Mouse (Mus musculus) MEL-GATA-1-ER (cell line): ENCODE results near the gene Gm20431.

Experiments
- DNase-seq: peaks from one replicate; pipeline ENCODE4 v3.0.0-alpha.2; 2012; ENCODE audit warnings: low read depth; ENCODE audit errors: extremely low read depth

The Gm20431 gene

DNA sequence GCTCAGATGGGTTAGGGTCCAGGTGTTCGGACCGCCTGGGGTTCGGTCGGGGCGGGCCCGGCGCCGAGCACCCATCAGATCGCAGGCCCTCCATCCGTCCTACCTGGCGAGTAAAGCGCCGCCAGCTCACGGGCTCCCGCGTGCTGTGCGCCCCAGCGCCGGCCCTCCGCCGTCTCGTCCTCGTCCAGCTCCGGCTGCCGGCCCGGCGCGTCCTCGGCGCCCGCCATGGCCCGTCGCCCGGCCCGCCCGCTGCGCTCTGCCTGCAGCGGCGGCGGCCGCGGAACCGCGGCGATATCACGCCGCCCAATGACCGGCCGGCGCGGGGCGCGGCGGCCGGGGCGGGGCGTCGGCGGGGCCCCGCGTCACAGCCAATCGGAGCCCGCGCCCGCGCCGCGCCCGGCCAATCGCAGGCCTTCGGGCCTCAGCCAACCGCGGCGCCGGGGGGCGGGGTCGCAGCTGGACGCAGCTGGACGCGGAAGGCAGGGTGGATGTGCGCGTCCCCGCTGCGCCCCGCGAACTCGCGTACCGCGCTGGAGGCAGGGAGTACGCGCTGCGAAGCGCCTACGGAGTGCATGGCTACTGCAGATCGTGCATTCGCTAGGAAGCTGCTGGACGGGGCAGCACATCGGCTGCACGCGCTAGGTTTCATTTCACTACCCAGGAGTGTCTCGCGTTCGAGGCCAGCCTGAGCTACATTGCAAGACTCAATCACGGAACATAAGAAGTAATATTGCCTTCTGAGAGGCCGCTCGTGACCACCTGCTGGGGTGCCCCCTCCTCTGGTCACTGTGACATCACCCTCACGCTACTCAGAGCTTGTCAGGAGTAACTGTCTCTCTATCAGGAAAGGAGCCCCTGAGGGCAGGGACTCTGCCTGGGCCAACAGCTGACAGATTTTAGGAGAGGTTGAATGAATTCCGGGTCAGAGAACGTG, at the start of gene Gm20431:
Gm20431 (minus strand) TSS at position 227 of the 934 bp plus-strand sequence.
- peak; percentile 67 for DNase-seq

DNA sequence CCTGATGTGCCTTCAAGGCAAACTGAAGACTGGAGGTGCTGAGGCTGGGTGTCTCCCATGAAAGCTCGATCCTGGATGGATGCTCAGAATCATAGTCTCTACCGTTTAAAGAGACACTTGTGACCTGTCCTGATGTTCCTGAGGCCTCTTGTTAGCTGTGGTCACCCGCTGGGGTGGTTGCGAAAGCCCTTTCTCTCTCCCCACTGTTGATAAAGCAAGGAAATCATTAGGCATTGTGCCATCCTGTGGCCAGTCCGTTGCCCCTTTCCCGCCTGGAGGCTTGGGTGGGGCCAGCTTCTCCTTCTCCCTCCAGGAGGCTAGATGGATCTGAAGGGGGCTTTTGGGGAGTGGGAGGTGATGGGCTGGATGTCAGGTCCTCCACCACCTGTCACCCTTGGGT, 49.3 kb upstream of the Gm20431 start:
- no peak for DNase-seq

DNA sequence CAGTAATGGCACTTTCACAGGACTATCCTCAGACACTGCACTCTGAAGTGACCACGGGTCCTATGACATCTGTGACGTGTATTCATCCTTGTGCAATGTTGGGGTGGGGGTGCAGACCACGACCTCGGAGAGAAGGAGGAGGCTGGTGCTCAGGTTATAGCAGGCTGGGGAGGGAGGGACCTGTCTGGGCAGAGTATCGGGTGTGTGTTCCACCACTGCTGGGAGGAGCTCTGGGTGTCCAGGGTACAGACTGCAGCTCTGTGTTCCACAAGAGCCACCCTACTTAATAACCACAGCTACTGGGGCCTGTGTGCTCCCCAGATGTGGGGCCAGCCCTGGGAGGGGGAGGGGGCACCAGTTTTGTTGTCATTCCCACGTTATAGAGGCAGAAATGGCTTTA, 48.7 kb upstream of the Gm20431 start:
- no peak for DNase-seq

DNA sequence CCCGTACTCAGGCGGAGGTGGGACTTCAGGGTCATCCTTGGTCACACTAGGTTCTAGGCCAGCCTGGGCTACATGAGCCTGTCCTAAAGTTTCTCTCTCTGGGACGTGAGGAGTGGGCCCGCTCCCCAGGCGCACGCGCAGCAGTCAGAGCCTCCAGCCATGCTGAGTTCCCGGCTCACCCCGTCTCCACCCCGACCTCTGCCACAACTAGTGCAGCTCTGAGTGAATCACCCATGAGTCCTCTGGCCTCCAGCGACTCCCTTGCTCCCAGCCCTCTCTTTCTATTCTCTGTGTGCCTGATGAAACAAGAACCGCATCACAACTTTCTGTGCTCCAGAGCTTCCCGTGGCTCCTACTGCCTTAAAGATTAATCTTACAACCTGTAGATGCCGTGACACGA, 47.1 kb upstream of the Gm20431 start:
- DNase-seq, result no peak

DNA sequence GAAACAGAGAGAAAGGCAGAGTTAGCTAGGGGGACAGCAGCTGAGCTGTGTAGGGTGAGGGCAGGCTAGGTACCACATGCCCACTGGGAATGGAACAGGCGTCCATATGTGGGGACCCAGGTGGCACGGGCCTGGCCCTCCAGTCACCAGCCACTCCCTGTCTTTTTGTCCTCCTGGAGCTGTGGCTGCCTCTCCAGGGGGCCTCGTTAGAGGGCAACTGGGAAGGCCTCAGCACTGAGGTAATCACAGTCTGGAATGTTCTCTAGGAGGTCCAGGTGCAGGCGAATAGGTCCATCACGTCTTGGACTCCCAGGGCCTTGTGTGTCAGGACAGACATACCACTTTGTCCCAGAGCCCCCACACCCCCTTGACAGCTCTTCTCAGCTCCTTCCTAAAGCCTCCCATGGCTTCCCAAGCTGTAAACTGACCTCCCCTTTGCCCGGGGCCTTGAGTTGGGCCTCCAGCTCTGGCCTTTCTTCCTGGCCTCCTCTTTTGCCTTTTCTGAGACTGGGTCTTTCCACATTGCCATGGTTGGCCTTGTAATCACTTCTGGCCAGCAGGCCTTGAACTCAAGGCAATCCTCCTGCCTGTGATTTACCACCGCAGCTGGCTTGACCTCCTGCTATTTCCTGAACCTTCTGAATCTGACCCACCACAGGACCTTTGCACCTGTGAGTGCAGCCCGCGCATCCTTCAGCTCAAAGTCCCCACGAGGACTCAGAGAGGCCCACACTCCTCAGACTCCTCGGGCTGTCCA, 45.1 kb upstream of the Gm20431 start:
- DNase-seq, result no peak

DNA sequence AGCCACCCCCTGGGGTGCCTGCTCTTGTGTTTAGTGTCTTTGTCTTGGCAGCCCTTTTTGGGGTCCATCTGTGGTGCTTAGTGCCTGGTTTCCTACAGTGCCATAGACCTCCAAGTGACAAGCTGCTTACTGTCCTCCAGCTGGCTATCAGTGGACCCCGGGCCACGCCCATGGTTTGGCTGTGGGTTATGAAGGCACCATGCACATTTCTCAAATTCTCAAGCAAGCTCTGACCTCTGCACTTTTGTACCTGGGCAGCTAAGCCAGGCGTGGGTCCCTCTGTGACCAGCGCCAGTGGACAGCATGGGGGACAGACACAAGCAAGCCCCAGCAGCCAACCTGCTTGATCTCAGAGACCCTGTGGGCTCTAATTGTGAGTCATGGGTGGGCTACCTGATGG, 43.1 kb upstream of the Gm20431 start:
- no peak for DNase-seq

DNA sequence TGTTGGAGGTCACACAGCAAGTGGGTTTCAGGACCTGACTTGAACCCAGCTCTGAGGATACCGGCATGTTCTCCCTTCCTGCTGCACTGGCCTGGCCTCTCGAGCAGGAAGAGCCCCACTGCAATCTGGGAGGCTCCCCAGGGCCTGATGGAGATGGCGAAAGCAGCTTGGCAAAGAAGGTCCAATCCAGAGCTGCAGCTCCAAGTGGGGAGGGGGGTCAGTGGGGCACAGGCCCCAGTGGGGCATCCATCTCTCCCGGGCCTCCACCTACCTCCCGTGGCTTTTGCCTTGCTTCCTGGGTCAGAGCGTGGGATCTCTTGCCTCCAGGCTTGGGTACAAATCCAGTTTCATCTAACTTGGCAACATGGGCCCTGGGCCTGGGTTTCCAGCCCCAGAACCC, 40.8 kb upstream of the Gm20431 start:
- DNase-seq, result no peak

DNA sequence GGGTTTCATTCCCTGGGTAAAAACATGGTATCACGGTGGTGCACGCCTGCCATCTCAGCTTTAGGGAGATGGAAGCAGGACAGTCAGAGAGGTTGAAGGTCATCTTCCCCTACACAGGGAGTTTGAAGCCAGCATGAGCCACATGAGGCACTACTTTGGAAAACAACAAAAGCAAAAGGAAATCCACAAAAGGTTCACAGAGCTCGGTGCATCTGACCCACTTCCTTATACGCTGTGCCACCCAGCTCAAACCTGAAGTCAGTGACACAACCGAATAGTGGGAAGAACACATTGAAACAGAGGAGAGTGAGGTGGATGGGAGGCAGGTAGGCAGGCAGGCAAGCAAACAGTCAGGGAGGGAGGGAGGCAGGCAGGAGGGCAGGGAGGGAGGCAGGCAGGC, 40.2 kb upstream of the Gm20431 start:
- DNase-seq, result no peak

DNA sequence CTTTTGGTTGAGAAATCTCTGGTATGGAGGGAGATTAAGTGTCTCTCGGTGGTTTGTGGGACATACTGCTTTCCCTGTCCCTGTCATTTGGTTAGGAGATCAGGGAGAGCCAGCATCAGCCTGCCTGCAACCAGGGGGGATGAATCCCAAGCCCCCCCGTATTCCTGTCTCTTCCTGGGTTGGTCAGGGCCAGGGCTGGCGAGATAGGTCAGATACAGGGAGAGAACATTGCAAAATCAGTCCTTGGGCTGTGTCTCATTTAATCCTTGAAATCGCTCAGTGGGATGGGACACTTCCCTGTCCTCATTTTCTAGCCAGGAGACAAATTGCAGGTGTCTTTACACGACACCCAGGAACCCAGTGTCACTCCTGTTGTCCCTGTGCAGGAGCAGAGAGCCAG, 38.7 kb upstream of the Gm20431 start:
- no peak for DNase-seq

DNA sequence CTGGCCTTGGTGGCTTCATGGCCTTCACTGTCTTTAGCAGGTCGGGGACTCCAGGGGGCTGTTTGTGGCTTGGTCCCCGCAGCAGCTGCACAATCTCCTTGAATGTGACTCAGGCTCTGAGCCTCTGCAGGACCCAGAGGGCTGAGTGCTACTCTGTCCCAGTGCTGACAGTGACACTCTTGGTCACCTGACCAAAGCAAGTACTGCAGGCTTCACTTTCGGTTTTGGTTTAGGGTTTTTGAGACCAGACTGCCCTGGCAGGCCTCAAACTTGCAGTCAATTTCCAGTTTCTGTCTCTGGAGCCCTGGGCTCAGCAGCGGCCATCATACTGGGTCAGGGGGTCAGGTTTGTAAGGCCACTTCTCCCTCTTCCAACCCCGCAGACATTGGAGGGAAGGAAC, 36.6 kb upstream of the Gm20431 start:
- DNase-seq, result peak; percentile 47

DNA sequence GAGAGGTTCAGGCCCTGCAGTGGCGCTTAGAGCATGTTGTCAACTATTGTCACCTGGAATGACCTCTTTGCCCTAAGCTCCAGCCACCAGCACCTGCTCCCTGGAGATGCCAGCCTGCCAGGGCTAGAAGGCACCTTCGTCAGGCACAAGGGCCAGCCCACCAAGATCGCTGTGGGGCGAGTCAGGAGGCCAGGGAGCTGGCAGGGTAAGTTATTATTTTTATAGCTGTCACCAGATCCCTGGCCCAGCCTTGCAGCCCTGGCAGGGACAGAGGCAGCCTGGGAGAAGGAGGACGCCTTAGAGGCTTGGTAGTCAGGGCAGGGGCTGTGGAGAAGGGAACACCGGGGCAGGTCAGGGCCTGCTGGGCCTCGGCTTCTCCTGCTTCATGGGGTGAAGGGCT, 34.8 kb upstream of the Gm20431 start:
- DNase-seq, result no peak

DNA sequence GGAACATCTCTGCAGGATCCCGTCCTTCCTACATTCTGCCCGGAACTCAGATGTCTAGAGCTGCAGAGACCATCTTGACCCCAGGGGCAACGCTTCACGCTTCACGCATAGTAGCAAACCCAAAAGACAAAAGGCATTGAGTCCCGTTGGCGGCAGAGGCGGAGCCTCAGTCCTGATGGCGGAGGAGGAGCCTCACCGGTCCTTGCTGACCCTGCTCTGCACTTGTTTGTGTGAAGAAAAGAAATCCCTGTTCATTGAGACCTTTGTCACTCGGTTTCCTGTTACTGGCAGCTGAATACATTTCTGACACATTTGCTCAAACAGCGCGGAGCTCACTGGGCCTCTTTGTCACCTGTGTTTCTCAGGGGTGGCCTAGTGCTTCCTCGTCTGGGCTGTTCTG, 34.2 kb upstream of the Gm20431 start:
- no peak for DNase-seq

DNA sequence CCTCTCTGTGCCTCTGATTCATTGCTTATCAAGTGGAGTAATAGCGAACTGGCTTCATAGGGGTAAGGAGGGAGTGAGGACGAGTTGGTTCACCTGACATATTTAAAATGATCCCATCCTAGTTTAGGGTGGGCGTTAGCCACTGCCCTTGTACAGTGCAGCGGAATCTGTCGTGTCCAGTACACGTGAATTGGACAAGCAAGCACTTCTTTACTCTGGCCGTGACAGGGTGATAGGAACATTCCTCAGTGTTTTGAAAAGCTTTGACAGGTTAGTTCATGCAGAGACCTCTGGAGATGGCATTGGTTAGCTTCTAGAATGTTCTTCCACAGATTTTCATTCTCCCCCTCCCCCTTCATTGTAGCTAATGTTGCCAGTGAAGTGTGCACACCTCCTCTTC, 33.7 kb upstream of the Gm20431 start:
- no peak for DNase-seq

DNA sequence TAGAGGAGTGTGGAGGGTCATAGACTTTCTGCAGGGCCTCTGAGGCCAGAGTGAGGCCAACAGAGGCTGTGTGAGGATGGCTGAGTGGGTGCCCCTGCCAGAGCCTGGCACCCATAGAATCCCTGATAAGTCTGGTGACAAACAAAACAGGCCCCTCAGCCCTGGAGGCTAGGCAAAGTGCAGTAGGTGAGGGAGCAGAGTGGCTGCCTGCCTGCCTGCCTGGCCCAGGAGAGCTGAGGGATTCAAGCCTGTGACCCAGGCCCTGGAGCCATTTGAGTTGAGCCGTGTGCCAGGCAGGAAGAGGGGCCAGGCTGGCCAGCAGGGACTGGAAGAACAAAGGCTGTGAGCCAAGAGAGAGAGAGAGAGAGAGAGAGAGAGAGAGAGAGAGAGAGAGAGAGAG, 32.9 kb upstream of the Gm20431 start:
- no peak for DNase-seq

DNA sequence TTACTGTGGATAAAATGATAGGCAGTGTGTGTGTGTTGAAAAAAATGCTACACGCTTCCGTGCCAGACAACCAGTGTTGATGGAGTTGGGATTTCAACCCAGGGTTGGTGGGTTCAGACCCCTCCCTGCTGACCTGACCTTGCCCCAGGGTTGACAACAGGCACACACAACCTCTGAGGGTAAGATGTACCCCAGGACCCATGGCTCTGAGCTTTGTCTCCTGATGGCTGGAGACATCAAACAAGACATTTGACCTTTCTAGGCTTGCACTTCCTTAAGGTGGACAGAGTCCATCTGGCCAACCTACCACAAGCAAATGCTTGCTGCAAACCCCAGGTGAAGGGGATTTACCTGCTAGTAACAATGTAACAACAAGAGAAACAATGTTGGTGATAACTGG, 32.2 kb upstream of the Gm20431 start:
- DNase-seq, result no peak

DNA sequence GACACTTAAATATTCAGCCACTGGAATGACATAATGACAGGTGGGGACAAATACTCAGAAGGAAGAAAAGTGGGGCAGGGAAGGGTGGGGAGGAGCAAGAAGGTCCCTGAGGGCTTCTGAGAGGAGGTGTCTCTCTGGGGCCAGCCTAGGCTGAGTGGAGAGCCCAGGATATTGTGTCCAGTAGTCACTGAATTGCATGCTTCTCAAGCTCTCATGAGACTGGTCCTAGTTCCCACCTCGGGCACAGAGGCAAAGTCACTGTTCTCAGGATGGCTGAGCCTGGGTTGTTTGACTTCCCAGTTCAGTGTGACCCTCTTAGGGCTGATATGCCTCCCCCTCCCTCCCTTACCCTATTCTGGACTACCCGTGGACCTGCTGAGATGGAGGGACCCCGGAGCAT, 31.5 kb upstream of the Gm20431 start:
- DNase-seq, result no peak

DNA sequence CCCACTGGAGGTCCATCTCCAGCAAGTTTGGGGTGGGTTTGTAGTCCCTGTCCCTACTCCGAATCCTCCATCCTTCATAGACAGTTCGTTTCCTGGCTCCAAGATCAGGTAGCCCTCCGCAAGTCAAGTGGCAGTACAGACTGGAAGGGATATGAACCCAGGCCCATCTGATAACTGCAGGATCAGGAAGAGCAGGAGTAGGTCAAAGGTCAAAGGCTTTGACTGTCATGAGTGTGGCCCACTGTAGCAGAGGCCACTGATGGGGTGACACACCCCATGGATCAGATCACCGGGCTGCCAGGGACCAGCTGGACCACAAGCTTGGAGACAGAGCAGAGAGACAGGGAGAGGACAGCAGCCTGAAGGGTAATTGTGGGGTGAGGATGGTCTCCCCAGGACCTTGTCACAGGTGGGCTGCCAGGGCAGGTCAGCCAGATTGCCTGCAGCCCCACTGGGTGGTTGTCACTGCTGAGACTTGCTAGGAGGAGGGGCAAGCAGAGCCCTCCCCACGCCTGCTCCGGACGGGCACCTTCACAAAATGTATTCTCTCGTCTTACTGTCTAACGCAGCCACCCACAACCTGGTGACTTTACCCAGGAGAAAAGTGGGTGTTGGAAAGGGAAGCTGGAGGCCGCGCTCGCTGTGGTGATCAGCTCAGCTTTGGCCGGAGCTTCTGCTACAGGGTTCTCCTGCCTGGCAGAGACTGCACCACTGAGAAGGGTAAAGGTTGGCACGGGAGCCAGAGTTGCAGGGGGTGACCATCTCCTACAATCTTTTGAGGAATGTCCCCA, 30.8 kb upstream of the Gm20431 start:
- DNase-seq, result no peak

DNA sequence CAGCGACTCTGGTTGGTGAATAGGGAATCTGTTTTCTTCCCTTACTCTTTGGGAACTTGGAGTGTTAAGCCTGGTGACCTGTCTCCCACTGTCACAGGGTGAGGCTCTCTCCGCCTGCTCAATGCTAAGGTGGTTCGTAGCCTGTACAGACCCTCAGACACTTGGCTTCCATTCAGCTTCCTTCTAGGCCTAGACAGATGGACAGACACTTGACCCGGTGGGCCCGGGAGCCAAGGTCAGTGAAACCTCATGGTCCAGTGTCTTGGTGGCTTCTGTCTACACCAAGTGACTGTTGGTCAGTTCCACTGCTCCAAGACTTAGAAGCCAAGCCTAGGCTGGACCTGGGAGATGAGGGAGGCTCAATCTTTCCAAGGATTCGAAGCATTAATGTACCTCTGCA, 30.1 kb upstream of the Gm20431 start:
- no peak for DNase-seq

DNA sequence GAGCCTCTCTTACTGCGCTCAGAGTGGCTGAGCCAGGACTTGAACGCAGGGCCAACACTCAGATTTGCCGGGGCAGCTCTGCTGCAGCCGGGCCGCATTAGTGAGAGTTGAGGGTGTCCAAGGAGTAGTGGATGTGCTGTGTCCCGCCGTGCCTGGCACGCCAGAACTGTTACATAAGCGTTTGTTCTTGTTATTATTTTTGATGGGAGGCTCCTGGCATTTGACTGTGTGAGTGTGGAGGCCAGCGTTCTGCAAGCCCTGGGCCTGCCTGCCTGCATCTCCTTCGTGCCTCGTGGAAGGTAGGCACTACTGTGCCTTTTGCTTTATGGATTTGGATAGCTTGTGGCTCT, 29.6 kb upstream of the Gm20431 start:
- no peak for DNase-seq

DNA sequence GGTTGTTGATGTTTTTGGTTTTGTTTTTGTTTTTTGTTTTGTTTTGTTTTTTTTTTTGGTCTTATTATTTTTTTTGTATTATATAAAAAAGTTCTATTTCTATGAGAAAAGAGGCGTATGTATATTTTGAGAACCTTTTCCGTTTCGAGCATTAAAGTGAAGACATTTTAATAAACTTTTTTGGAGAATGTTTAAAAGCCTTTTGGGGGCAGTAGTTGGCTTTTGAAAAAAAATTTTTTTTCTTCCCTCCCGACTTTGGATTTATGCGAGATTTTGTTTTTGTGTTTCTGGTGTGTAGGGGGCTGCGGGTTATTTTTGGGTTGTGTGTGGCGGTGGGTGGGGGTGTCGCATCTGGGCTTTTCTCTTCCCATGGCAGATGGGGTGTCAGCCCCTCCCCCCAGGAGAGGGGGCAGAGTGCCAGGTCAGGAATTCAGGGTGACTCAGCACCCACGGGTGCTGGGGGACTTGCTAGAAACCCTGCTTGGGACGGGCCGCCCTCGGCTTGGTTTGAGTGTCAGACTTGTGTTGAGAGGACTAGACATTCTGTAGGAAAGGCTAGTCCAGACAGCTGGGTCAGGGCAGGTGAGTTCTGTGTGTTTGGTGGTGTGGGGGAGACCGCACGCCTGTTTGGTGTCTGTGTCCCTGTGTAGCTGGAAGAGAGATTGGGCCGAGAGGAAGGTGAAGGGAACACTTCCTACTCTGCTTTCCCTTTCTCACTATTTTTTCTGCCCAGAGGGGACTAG, 29.1 kb upstream of the Gm20431 start:
- DNase-seq, result no peak

DNA sequence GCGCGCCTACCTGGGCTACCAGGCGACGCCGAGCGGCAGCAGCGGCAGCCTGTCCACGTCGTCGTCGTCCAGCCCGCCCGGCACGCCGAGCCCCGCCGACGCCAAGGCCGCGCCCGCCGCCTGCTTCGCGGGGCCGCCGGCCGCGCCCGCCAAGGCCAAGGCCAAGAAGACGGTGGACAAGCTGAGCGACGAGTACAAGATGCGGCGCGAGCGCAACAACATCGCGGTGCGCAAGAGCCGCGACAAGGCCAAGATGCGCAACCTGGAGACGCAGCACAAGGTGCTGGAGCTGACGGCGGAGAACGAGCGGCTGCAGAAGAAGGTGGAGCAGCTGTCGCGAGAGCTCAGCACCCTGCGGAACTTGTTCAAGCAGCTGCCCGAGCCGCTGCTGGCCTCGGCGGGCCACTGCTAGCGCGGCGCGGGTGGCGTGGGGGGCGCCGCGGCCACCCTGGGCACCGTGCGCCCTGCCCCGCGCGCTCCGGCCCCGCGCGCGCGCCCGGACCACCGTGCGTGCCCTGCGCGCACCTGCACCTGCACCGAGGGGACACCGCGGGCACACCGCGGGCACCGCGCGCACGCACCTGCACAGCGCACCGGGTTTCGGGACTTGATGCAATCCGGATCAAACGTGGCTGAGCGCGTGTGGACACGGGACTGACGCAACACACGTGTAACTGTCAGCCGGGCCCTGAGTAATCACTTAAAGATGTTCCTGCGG, 28.4 kb upstream of the Gm20431 start, which contains the start of gene Tmem189:
Tmem189 (minus strand) TSS at position 322 of the 718 bp plus-strand sequence.
- DNase-seq, result peak; percentile 71
